Mouse (Mus musculus) liver, embryonic 13.5 days (tissue): ENCODE results near the gene Ifit1. TPM values are rescaled to one million over a fixed set of nuclear protein-coding genes. Genes with fewer than 3 reads are reported as not detected.
A peak's percentile ranks its signal among the peaks of the same experiment; 100 is the strongest.

Experiments
- ATAC-seq: fragments of 200-750 bp; cut with Nextera tagmentation; 2 replicates; pipeline ENCODE4 v1.8.0; 2017; ENCODE audit warnings: low read depth, mild to moderate bottlenecking, moderate number of reproducible peaks, moderate library complexity
- DNase-seq: peaks from one replicate; pipeline ENCODE4 v3.0.0; 2022
- H3K27ac ChIP-seq: fragments of 300-500 bp; sonication (generic); 2 replicates; pipeline ENCODE4 v1.5.1; 2015; ENCODE audit warnings: moderate library complexity, mild to moderate bottlenecking, inconsistent platforms
- H3K27me3 ChIP-seq: fragments of 300-500 bp; sonication (generic); 2 replicates; pipeline ENCODE4 v1.6.1; 2015; ENCODE audit warnings: mild to moderate bottlenecking, inconsistent platforms
- H3K36me3 ChIP-seq: fragments of 300-500 bp; sonication (generic); 2 replicates; pipeline ENCODE4 v1.6.1; 2015; ENCODE audit warnings: mild to moderate bottlenecking, inconsistent platforms
- H3K4me1 ChIP-seq: fragments of 300-500 bp; sonication (generic); replicated peaks from 2 replicates; pipeline ENCODE4 v1.6.1; 2015; ENCODE audit warnings: inconsistent platforms
- H3K4me2 ChIP-seq: fragments of 300-500 bp; sonication (generic); 2 replicates; pipeline ENCODE4 v1.6.1; 2015; ENCODE audit warnings: inconsistent platforms, mild to moderate bottlenecking, moderate library complexity
- H3K4me3 ChIP-seq: fragments of 300-500 bp; sonication (generic); replicated peaks from 2 replicates; pipeline ENCODE4 v1.5.1; 2015; ENCODE audit warnings: mild to moderate bottlenecking, inconsistent platforms
- H3K9ac ChIP-seq: fragments of 300-500 bp; sonication (generic); 2 replicates; pipeline ENCODE4 v1.6.1; 2015; ENCODE audit warnings: mild to moderate bottlenecking, inconsistent platforms
- H3K9me3 ChIP-seq: fragments of 300-500 bp; sonication (generic); replicated peaks from 2 replicates; pipeline ENCODE4 v1.6.1; 2016; ENCODE audit warnings: inconsistent platforms
- WGBS: fragments of 180-500 bp; shearing (Covaris S2); methylation state at CpG from one replicate; pipeline ENCODE4 v1.1.7; 2015; ENCODE audit not compliant: insufficient replicate concordance; 5-methylcytosine and 5-hydroxymethylcytosine counted together
- polyA plus RNA-seq: library from polyadenylated mRNA; unstranded; fragments of >200 nt; fragmentation: Nextera tagmentation; extraction: Ambion mirVana; gene quantifications from 2 replicates; pipeline ENCODE4 v1.2.1, GENCODE M21; 2015

The Ifit1 gene
- polyA plus RNA-seq, 1 experiment from 2014 or later: 0.85 TPM

GRCm38 (mm10) chr19:34656511-34657298 is 16.0 kb downstream of the Ifit1 start:
- no peaks in the 10 kb centered on the region for H3K27me3 ChIP-seq
- H3K9ac ChIP-seq: peak overlapping the region; percentile 49
- H3K4me2 ChIP-seq: peak overlapping the region; percentile 55
- H3K9me3 ChIP-seq: no peaks in the 10 kb centered on the region
- H3K4me1 ChIP-seq: peaks cover 54% of the 10 kb centered on the region
- ATAC-seq: peak; percentile 99
- H3K4me3 ChIP-seq: peak overlapping the region; percentile 25; the same call in 1 of the 2 replicates
- WGBS: 3% methylated on average over 2 of the region's 2 CpGs
- H3K27ac ChIP-seq: peak overlapping the region; percentile 94
- peak; percentile 73 for DNase-seq
- H3K36me3 ChIP-seq: no peaks in the 10 kb centered on the region

DNA sequence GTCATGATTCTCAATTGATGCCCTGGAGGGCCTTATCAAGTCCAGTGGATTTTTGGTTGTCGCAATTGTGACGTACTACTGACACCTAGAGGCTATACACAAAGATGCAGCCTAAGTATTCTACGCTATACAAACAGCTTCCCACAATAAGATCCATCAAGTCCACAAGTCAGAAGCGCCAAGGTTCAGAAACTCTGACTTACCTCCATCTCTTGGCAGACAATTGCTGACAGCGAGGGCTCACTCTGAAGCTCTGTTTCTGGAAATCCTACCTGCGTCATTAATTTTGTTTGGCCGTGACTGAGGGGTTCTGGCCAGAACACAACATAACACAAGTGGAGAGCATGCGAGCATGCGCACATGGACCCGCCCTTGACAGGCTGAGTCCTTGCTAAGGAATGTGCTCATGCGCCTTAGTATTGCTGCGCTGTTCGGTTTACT is 21.4 kb downstream of the Ifit1 start:
- H3K4me3 ChIP-seq: peak overlapping the region; percentile 39
- H3K27me3 ChIP-seq: peaks cover 3% of the 10 kb centered on the region; the same call in 1 of the 2 replicates
- DNase-seq: peak; percentile 66
- peak; percentile 88 for ATAC-seq
- no peaks in the 10 kb centered on the region for H3K9me3 ChIP-seq
- peak overlapping the region; percentile 56 for H3K4me2 ChIP-seq
- H3K27ac ChIP-seq: peak overlapping the region; percentile 9
- peak overlapping the region; percentile 27; the same call in 1 of the 2 replicates for H3K9ac ChIP-seq
- WGBS: 14% methylated on average over 13 of the region's 13 CpGs
- no peaks in the 10 kb centered on the region for H3K36me3 ChIP-seq
- peaks cover 33% of the 10 kb centered on the region for H3K4me1 ChIP-seq

GRCm38 (mm10) chr19:34662740-34663139 is 22.1 kb downstream of the Ifit1 start:
- no peaks in the 10 kb centered on the region for H3K36me3 ChIP-seq
- H3K9me3 ChIP-seq: no peaks in the 10 kb centered on the region
- 30% methylated on average over 5 of the region's 5 CpGs for WGBS
- H3K9ac ChIP-seq: peak overlapping the region; percentile 27; the same call in 1 of the 2 replicates
- peak overlapping the region; percentile 55; the same call in 1 of the 2 replicates for H3K27ac ChIP-seq
- peaks cover 27% of the 10 kb centered on the region for H3K4me1 ChIP-seq
- peaks cover 3% of the 10 kb centered on the region; the same call in 1 of the 2 replicates for H3K27me3 ChIP-seq
- no peak overlapping the region for H3K4me3 ChIP-seq
- ATAC-seq: peak; percentile 83
- peak overlapping the region; percentile 56 for H3K4me2 ChIP-seq
- DNase-seq: no peak

DNA sequence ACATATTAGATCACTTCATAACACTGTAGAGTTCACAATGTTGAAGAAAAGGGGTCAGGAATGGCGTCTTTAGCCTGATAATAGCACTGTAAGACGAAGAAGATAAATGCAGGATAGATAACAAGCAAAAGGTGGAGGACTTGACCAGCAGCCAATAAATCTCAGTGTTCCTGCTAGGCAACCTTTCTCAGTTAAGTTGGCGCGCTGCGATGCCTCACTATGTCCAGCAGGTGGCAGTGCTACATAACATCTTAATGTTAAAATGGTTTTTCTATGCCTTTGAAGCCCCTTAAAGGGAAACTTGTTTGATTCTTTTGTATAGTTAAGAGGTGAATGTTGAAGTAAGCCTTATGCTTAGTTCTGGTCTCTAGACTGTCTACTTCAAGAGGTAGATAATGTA is 25.5 kb downstream of the Ifit1 start:
- Histone ChIP-seq H3K36me3 (no peaks in the 10 kb centered on the region), H3K4me2 (no peak overlapping the region), H3K9ac (no peak overlapping the region), H3K4me1 (peaks cover 18% of the 10 kb centered on the region), H3K9me3 (no peaks in the 10 kb centered on the region), H3K27me3 (peaks cover 3% of the 10 kb centered on the region; the same call in 1 of the 2 replicates), H3K27ac (no peak overlapping the region), H3K4me3 (no peak overlapping the region)
- 0% methylated on average over 5 of the region's 5 CpGs for WGBS
- DNase-seq (no peak), ATAC-seq (no peak)

DNA sequence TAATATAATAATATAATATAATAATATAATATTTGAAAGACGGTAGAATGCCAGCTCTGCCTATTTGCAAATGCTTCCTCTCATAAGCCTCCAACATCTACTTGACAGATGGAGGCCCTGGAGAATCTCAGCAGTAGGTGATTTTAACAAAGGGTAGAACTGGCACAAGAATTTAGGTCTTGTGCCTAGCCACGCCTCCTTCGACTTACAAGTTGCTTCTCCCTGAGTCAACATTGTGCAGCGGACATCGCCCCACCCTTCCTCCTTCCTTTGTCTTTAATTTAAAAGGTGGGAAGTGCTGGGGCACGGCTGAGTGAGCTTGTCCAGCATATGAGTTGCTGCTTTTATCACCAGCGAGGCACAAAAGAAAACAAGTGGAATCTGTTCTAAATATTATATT is 32.8 kb downstream of the Ifit1 start:
- Histone ChIP-seq H3K4me3 (no peak overlapping the region), H3K27ac (no peak overlapping the region), H3K4me2 (no peak overlapping the region), H3K9ac (no peak overlapping the region), H3K36me3 (no peaks in the 10 kb centered on the region), H3K9me3 (no peaks in the 10 kb centered on the region), H3K4me1 (no peaks in the 10 kb centered on the region), H3K27me3 (no peaks in the 10 kb centered on the region)
- no peak for DNase-seq
- 44% methylated on average over 7 of the region's 7 CpGs for WGBS
- ATAC-seq: no peak

- WGBS: 37% methylated on average over 4 of the region's 4 CpGs
- Histone ChIP-seq H3K4me1 (no peaks in the 10 kb centered on the region), H3K9ac (no peak overlapping the region), H3K9me3 (no peaks in the 10 kb centered on the region), H3K4me2 (no peak overlapping the region), H3K36me3 (no peaks in the 10 kb centered on the region), H3K4me3 (no peak overlapping the region), H3K27ac (no peak overlapping the region), H3K27me3 (no peaks in the 10 kb centered on the region)
- ATAC-seq: no peak
- no peak for DNase-seq
Observed at GRCm38 (mm10) chr19:34678428-34678827, 37.8 kb downstream of the Ifit1 start.

GRCm38 (mm10) chr19:34684857-34685256 is 44.2 kb downstream of the Ifit1 start:
- Histone ChIP-seq H3K9me3 (no peaks in the 10 kb centered on the region), H3K27me3 (no peaks in the 10 kb centered on the region), H3K4me1 (no peaks in the 10 kb centered on the region), H3K4me3 (no peak overlapping the region), H3K9ac (no peak overlapping the region), H3K27ac (no peak overlapping the region), H3K36me3 (no peaks in the 10 kb centered on the region), H3K4me2 (no peak overlapping the region)
- DNase-seq (no peak), ATAC-seq (no peak)
- WGBS: 30% methylated on average over 1 of the region's 1 CpGs

DNA sequence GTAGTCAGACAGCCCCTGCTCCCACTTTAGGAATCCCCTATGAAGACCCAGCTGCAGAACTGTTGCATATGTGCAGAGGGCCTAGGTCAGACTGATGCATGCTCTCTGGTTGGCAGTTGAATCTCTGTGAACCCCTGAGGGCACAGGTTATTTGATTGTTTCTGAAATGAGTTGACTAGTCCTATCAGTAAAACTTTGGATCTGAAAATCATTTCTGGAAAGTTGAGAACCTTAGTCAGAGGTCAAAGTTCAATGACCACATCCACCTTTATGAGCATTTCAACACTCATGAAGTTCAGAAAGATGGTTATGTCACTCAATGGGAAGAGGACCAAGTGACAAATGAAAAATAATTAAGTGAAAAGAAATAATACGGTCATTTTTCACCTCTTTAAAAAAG is 44.9 kb downstream of the Ifit1 start:
- Histone ChIP-seq H3K27ac (no peak overlapping the region), H3K4me3 (no peak overlapping the region), H3K9me3 (no peaks in the 10 kb centered on the region), H3K36me3 (no peaks in the 10 kb centered on the region), H3K4me1 (no peaks in the 10 kb centered on the region), H3K27me3 (no peaks in the 10 kb centered on the region), H3K4me2 (no peak overlapping the region), H3K9ac (no peak overlapping the region)
- 78% methylated on average over 1 of the region's 1 CpGs for WGBS
- DNase-seq (no peak), ATAC-seq (no peak)

DNA sequence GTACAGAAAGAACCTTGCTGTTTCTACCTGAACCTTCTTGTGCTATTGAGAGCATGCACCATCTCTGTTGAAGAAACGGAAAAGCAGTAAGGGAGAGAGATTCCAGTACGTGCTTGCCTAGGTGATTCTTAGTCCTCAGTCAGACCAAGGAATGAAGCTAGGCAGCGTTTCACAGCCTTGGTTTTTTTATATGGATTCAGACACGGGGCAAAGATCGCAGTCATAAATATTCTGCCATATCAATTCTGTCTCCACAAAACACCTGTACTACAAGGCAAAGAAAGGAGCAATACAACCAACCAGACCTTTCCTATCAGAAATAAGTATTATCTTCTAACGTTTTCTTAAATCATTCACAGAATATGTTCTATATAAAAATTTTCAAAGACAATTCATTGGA is 50.7 kb downstream of the Ifit1 start:
- ATAC-seq: no peak
- WGBS: 68% methylated on average over 6 of the region's 6 CpGs
- H3K4me3 ChIP-seq: no peak overlapping the region

DNA sequence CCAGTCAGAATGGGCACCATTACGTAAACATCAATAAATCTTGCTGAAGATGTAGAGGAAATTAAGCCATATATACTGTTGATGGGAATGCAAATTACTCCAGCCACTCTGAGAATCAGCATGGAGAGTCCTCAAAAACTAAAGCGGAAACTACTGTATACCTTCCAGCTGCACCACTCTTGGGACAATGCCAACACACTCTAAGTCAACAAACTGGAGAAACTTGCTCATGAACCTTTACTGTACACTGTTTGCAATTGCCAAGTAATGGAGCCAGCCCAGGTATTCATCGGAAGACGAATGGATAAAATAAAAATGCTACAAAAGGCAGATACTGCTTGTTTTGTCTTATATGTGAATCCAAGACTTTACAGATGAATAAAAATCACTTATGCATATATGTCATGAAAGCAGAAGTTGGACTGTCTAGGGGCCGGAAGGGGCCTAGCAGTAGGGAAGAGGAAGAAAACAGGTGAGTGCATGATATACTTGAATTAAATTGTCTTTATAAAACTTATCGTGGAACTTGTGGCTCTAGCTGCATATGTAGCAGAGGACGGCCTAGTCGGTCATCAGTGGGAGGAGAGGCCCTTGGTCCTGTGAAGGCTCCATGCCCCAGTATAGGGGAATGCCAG is 55.8 kb downstream of the Ifit1 start:
- Histone ChIP-seq H3K36me3 (no peaks in the 10 kb centered on the region), H3K9ac (no peak overlapping the region), H3K4me2 (no peak overlapping the region), H3K9me3 (no peaks in the 10 kb centered on the region), H3K4me3 (no peak overlapping the region), H3K27me3 (no peaks in the 10 kb centered on the region), H3K4me1 (no peaks in the 10 kb centered on the region), H3K27ac (no peak overlapping the region)
- ATAC-seq (no peak), DNase-seq (no peak)
- 65% methylated on average over 8 of the region's 8 CpGs for WGBS

More for the DNA sequence above, 50.7 kb downstream of the Ifit1 start:
- H3K36me3 ChIP-seq: no peaks in the 10 kb centered on the region
- no peaks in the 10 kb centered on the region for H3K9me3 ChIP-seq
- no peaks in the 10 kb centered on the region for H3K27me3 ChIP-seq
- H3K4me2 ChIP-seq: no peak overlapping the region
- DNase-seq: no peak
- no peak overlapping the region for H3K9ac ChIP-seq
- H3K4me1 ChIP-seq: no peaks in the 10 kb centered on the region
- no peak overlapping the region for H3K27ac ChIP-seq

DNA sequence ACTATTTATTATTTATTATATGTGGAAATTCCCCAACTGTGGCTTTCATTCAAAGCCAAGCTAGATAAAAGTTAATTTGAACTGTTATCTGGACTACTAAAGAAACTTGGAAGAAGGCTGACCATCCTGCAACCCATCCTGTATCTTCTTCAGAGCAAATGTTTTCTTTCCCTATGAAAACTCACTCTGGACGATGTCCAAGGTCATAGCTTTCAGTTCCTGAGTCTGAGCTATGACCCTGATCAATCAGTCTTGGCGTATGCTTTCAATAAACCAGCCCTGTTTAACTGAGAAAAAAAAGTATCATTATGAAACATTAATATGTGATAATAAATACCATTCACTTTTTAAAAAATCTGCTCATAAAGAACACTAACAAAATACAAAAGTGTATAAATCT is 56.8 kb downstream of the Ifit1 start:
- Histone ChIP-seq H3K27me3 (no peaks in the 10 kb centered on the region), H3K27ac (no peak overlapping the region), H3K4me3 (no peak overlapping the region), H3K4me2 (no peak overlapping the region), H3K36me3 (no peaks in the 10 kb centered on the region), H3K9me3 (no peaks in the 10 kb centered on the region), H3K9ac (no peak overlapping the region), H3K4me1 (no peaks in the 10 kb centered on the region)
- ATAC-seq: no peak
- WGBS: 56% methylated on average over 2 of the region's 2 CpGs
- no peak for DNase-seq
